Mouse (Mus musculus) heart, postnatal 0 days (tissue): ENCODE results near the gene Abcb5.

Experiments used
- CTCF ChIP-seq: IDR thresholded peaks from 2 replicates; pipeline ENCODE4 v1.5.1; 2016; ENCODE audit warnings: antibody characterized with exemption, control low read depth, low read depth
- EP300 ChIP-seq: IDR thresholded peaks from 2 replicates; pipeline ENCODE4 v1.6.1; 2016; ENCODE audit warnings: antibody characterized with exemption, low read depth

DNA sequence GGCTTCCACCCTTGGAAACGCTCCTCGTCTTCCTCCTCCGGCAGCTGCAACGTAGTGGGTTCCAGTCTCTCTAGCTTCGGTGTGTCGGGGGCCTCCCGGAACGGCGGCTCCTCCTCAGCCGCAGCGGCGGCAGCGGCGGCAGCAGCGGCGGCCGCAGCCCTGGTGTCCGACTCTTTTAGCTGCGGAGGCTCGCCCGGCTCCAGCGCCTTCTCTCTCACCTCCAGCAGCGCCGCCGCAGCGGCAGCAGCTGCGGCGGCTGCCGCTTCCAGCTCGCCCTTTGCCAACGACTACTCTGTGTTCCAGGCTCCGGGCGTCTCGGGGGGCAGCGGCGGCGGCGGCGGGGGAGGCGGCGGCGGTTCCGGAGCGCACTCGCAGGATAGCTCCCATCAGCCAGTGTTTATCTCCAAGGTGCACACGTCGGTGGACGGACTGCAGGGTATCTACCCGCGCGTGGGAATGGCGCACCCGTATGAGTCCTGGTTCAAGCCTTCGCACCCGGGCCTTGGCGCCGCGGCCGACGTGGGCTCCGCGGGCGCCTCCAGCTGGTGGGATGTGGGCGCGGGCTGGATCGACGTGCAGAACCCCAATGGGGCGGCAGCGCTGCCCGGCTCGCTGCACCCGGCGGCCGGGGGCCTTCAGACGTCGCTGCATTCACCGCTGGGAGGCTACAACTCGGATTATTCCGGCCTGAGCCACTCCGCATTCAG, 117.6 kb downstream of the Abcb5 start:
- no peak for TF ChIP-seq CTCF
- no peak for TF ChIP-seq EP300
